Mouse (Mus musculus) kidney, adult 2 months (tissue): Measurements from ENCODE around the gene Hddc3. TPM values are rescaled to one million over a fixed set of nuclear protein-coding genes. Genes with fewer than 3 reads are reported as not detected.

ENCODE experiments used
- DNase-seq: peaks from one replicate; pipeline ENCODE4 v3.0.0; 2021
- H3K27ac ChIP-seq: fragments of 200-500 bp; 2 replicates; pipeline ENCODE4 v1.5.1; 2012; ENCODE audit warnings: low read depth, low read length, control low read depth, inconsistent platforms; ENCODE audit not compliant: insufficient read depth
- H3K27me3 ChIP-seq: fragments of 200-500 bp; replicated peaks from 2 replicates; pipeline ENCODE4 v1.6.1; 2012; ENCODE audit warnings: mild to moderate bottlenecking, moderate library complexity, low read length, inconsistent platforms; ENCODE audit not compliant: control insufficient read depth, insufficient read depth
- H3K36me3 ChIP-seq: fragments of 200-500 bp; 2 replicates; pipeline ENCODE4 v1.6.1; 2012; ENCODE audit warnings: mild to moderate bottlenecking, moderate library complexity, low read length, inconsistent platforms; ENCODE audit not compliant: control insufficient read depth, insufficient read depth
- H3K4me1 ChIP-seq: fragments of 200-500 bp; 2 replicates; pipeline ENCODE4 v1.6.1; 2011; ENCODE audit warnings: low read length; ENCODE audit not compliant: control insufficient read depth, insufficient read depth
- H3K4me3 ChIP-seq: fragments of 200-500 bp; 2 replicates; pipeline ENCODE4 v1.5.1; 2011; ENCODE audit warnings: mild to moderate bottlenecking, low read depth, low read length, control low read depth; ENCODE audit not compliant: insufficient read depth
- CTCF ChIP-seq: fragments of 200-500 bp; conservative IDR thresholded peaks from 2 replicates; pipeline ENCODE4 v1.5.1; 2011; ENCODE audit warnings: low read depth, mild to moderate bottlenecking, control low read depth, low read length, moderate library complexity, mixed read lengths; ENCODE audit not compliant: insufficient read depth, insufficient read length
- POLR2A ChIP-seq: fragments of 200-500 bp; IDR thresholded peaks from one replicate; pipeline ENCODE4 v1.6.1; 2011; ENCODE audit warnings: low read depth, low read length, control low read depth
- WGBS: fragments of 180-500 bp; shearing (Covaris S2); methylation state at CpG from one replicate; pipeline ENCODE4 v1.1.7; 2018; 5-methylcytosine and 5-hydroxymethylcytosine counted together
- polyA plus RNA-seq: library from polyadenylated mRNA; depleted of rRNA; stranded (reverse); fragments of >200 nt; gene quantifications from 2 replicates; pipeline ENCODE4 v1.2.3, GENCODE M21; 2012

The Hddc3 gene
- polyA plus RNA-seq, 1 experiment: 86.4 TPM

- DNase-seq: no peak
- H3K36me3 ChIP-seq: peaks cover 3% of the 10 kb centered on the region; the same call in 1 of the 2 replicates
- no peak for TF ChIP-seq CTCF
- no peak for TF ChIP-seq POLR2A
- H3K4me3 ChIP-seq: no peak overlapping the region
- H3K4me1 ChIP-seq: peaks cover 8% of the 10 kb centered on the region
- H3K27me3 ChIP-seq: no peaks in the 10 kb centered on the region
- H3K27ac ChIP-seq: no peak overlapping the region
- 79% methylated on average over 4 of the region's 4 CpGs for WGBS
Measured at GRCm38 (mm10) chr7:80334848-80335247, 8.1 kb upstream of the Hddc3 start.

- no peak overlapping the region for H3K4me3 ChIP-seq
- DNase-seq: no peak
- no peak overlapping the region for H3K27ac ChIP-seq
- no peak for TF ChIP-seq CTCF
- no peak for TF ChIP-seq POLR2A
- 80% methylated on average over 3 of the region's 3 CpGs for WGBS
- H3K4me1 ChIP-seq: peaks cover 8% of the 10 kb centered on the region
- no peaks in the 10 kb centered on the region for H3K27me3 ChIP-seq
- H3K36me3 ChIP-seq: peaks cover 3% of the 10 kb centered on the region; the same call in 1 of the 2 replicates
Measured at GRCm38 (mm10) chr7:80336932-80337331, 6.0 kb upstream of the Hddc3 start.

GRCm38 (mm10) chr7:80339371-80339770 is 3.5 kb upstream of the Hddc3 start:
- 6% methylated on average over 15 of the region's 17 CpGs for WGBS
- Histone ChIP-seq H3K27me3 (no peaks in the 10 kb centered on the region), H3K36me3 (0 out of 2 replicates have a peak, but pooled peaks cover 2% of the 10 kb centered on the region), H3K27ac (no peak overlapping the region), H3K4me1 (peaks cover 13% of the 10 kb centered on the region), H3K4me3 (peak overlapping the region; percentile 61)
- TF ChIP-seq POLR2A (no peak), CTCF (no peak)
- peak; percentile 27 for DNase-seq

- Histone ChIP-seq H3K27me3 (no peaks in the 10 kb centered on the region), H3K36me3 (0 out of 2 replicates have a peak, but pooled peaks cover 2% of the 10 kb centered on the region), H3K27ac (peak overlapping the region; percentile 85), H3K4me3 (peak overlapping the region; percentile 87), H3K4me1 (peaks cover 13% of the 10 kb centered on the region)
- under 1% methylated on average over 45 of the region's 45 CpGs for WGBS
- TF ChIP-seq POLR2A (peak; percentile 89), CTCF (peak; percentile 69)
- peak; percentile 99 for DNase-seq
Measured at GRCm38 (mm10) chr7:80339793-80340628, 2.9 kb upstream of the Hddc3 start.

- peak; percentile 84 for DNase-seq
- TF ChIP-seq POLR2A: no peak
- peak; percentile 75 for TF ChIP-seq CTCF
Measured at GRCm38 (mm10) chr7:80340793-80341192, 2.1 kb upstream of the Hddc3 start, which contains the start of gene Unc45a. Unc45a (minus strand) TSS chr7:80341005.

GRCm38 (mm10) chr7:80341793-80342192 is 1.1 kb upstream of the Hddc3 start:
- Histone ChIP-seq H3K4me1 (peaks cover 13% of the 10 kb centered on the region), H3K4me3 (no peak overlapping the region), H3K27ac (no peak overlapping the region), H3K36me3 (no peaks in the 10 kb centered on the region), H3K27me3 (no peaks in the 10 kb centered on the region)
- WGBS: 84% methylated on average over 7 of the region's 7 CpGs
- no peak for DNase-seq
- TF ChIP-seq POLR2A (no peak), CTCF (no peak)

More at GRCm38 (mm10) chr7:80340793-80341192, 2.1 kb upstream of the Hddc3 start, which contains the start of gene Unc45a:
- Histone ChIP-seq H3K36me3 (0 out of 2 replicates have a peak, but pooled peaks cover under 1% of the 10 kb centered on the region), H3K4me3 (peak within 1 kb of the TSS; percentile 87), H3K27me3 (no peaks in the 10 kb centered on the region), H3K27ac (peak within 1 kb of the TSS; percentile 85), H3K4me1 (peaks cover 13% of the 10 kb centered on the region)
- under 1% methylated on average over 11 of the region's 11 CpGs for WGBS
